Mouse (Mus musculus): ENCODE data around the gene Cadm2. TPM values are rescaled to one million over a fixed set of nuclear protein-coding genes. Genes with fewer than 3 reads are reported as not detected.
A peak's percentile ranks its signal among the peaks of the same experiment; 100 is the strongest.

Cadm2 gene
- 12.0 and 13.9 TPM in 2 replicates for polyA plus RNA-seq (2016; fragmentation: Nextera tagmentation; extraction: Ambion mirVana)

DNA sequence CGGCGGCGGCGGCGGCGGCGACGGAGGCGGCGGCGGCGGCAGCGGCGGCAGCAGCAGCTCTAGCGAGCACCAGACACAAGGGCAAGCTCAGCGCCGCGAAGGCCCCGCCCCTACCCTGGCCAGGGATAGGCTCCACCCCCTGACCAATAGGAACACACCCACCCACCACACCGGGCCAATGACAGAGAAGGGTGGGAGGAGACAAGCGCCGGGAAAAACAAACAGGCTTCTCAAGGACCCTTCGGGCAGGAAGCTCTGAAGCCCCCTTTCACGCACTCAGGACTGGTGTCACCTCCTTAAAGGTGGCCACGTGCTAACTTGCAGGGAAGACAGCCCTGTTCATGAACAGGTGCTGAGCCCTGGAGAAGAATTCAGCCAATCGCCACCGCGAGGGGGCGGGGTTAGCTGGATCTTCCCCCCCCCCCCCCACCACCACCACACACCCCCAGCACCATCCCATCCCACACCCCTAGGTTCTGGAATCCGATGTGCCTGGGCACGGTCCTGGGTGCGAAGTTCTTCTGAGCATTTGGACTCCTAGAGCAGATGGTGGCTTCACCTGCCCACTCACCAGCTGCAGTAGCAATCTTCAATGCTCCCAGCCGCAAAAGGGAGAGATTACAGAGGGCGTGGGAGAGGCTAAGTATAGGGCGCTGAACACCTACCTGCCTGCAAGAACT lies at the start of gene Cadm2:
TSS of gene Cadm2 (minus strand) at position 83 of the 680 bp plus-strand sequence.
- Histone ChIP-seq H3K27ac (peak within 1 kb of the TSS; percentile 72), H3K4me3 (peak within 1 kb of the TSS; percentile 74), H3K4me2 (replicated peaks) (peak within 1 kb of the TSS; percentile 76), H3K4me1 (0 out of 2 replicates have a peak, but pooled peaks cover 4% of the 10 kb centered on the region), H3K27me3 (replicated peaks) (no peaks in the 10 kb centered on the region), H3K9me3 (no peaks in the 10 kb centered on the region), H3K9ac (peak within 1 kb of the TSS; percentile 77), H3K36me3 (no peaks in the 10 kb centered on the region)
- WGBS: 1% methylated on average over 27 of the region's 35 CpGs
- peak; percentile 99 for ATAC-seq (ENCODE audit: low FRiP score, low read depth)

GRCm38 (mm10) chr16:67646930-67647329 lies 26.2 kb upstream of the Cadm2 start:
- no peak overlapping the region for H3K4me3 ChIP-seq
- no peaks in the 10 kb centered on the region for H3K27me3 ChIP-seq (replicated peaks)
- H3K9ac ChIP-seq: no peak overlapping the region
- no peaks in the 10 kb centered on the region for H3K9me3 ChIP-seq
- no peak overlapping the region for H3K27ac ChIP-seq
- H3K4me1 ChIP-seq: no peaks in the 10 kb centered on the region
- 93% methylated on average over 3 of the region's 3 CpGs for WGBS
- no peaks in the 10 kb centered on the region for H3K36me3 ChIP-seq
- ATAC-seq (ENCODE audit: low FRiP score, low read depth): no peak
- H3K4me2 ChIP-seq (replicated peaks): no peak overlapping the region

- no peak for ATAC-seq (ENCODE audit: low FRiP score, low read depth)
- H3K36me3 ChIP-seq: no peaks in the 10 kb centered on the region
- no peak overlapping the region for H3K9ac ChIP-seq
- no peaks in the 10 kb centered on the region for H3K27me3 ChIP-seq (replicated peaks)
- no peaks in the 10 kb centered on the region for H3K4me1 ChIP-seq
- no peak overlapping the region for H3K4me2 ChIP-seq (replicated peaks)
- no peak overlapping the region for H3K27ac ChIP-seq
- H3K9me3 ChIP-seq: no peaks in the 10 kb centered on the region
- H3K4me3 ChIP-seq: no peak overlapping the region
- WGBS: 91% methylated on average over 4 of the region's 4 CpGs
Measured at GRCm38 (mm10) chr16:67643651-67644050, 22.9 kb upstream of the Cadm2 start.

DNA sequence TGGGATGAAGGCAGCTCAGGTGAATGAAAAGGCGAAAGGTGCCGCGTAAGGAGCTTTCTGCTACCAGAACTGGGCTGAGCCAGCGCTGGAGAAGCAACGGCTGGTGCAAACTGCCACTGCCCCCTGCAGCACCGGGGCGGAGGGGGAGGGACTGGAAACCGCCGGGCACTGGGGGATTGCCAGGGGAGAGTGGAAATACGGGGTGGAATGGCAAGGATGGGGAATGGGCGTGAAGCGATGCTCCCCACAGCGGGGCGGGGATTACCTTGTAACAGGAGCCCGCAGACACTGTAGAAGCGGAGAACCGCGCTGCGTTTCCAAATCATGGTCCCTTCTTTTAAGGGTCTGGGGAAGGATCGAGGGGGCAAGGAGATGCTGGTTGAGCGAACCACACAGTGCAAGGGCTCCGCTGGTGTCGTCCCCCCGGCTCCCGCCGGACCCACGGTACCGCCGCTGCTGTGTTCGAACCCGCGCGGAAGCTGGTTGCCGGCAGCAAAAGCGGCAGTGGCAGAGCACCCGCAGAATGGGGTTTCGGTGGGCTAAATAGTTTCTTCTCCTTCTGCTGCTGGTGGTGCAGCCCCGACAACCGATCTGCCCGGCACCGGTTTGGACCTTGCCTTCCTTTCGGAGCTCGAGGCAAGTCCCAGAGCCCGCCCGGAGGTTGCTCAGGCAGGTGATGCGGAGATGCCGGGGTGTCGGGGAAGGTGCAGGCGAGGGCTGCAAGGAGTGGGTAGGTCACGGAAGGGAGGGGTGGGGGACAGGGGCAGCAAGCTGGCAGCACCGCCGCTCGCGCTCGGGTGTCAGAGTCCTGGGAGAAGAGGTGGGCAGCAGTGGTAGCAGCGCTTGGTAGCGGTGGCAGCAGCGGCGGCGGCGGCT lies 564 bp downstream of the Cadm2 start:
- Histone ChIP-seq H3K9ac (peak overlapping the region; percentile 77), H3K4me3 (peak overlapping the region; percentile 74), H3K36me3 (no peaks in the 10 kb centered on the region), H3K27ac (peak overlapping the region; percentile 72), H3K9me3 (no peaks in the 10 kb centered on the region), H3K4me1 (0 out of 2 replicates have a peak, but pooled peaks cover 4% of the 10 kb centered on the region), H3K27me3 (replicated peaks) (no peaks in the 10 kb centered on the region), H3K4me2 (replicated peaks) (peak overlapping the region; percentile 76)
- ATAC-seq (ENCODE audit: low FRiP score, low read depth): peak; percentile 76
- WGBS: 1% methylated on average over 60 of the region's 61 CpGs

DNA sequence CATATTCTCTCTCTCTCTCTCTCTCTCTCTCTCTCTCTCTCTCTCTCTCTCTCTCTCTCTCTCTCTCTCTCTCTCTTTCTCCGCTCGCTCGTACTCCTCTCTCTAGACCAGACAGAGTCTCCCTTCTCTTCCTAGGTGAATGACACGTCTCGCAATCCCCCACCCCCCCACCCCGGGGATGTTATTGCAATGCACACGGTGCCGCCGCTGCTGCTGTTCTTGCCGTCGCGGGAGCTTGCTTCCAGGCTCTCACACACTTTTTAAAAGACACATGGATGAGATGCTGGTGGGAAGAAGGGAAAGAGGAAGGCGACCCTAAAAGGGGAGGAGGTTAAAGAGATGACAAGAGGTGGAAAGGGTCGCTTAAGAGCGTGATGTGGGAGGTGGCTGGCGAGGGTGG lies 1.3 kb downstream of the Cadm2 start:
- no peaks in the 10 kb centered on the region for H3K36me3 ChIP-seq
- peak overlapping the region; percentile 77 for H3K9ac ChIP-seq
- H3K4me3 ChIP-seq: peak overlapping the region; percentile 74
- H3K27ac ChIP-seq: peak overlapping the region; percentile 72; the same call in 1 of the 2 replicates
- 0 out of 2 replicates have a peak, but pooled peaks have one; percentile 1 for ATAC-seq (ENCODE audit: low FRiP score, low read depth)
- peak overlapping the region; percentile 76 for H3K4me2 ChIP-seq (replicated peaks)
- 0% methylated on average over 16 of the region's 16 CpGs for WGBS
- 0 out of 2 replicates have a peak, but pooled peaks cover 4% of the 10 kb centered on the region for H3K4me1 ChIP-seq
- H3K27me3 ChIP-seq (replicated peaks): no peaks in the 10 kb centered on the region
- H3K9me3 ChIP-seq: no peaks in the 10 kb centered on the region

- ATAC-seq (ENCODE audit: low FRiP score, low read depth): no peak
- Histone ChIP-seq H3K9me3 (no peaks in the 10 kb centered on the region), H3K9ac (no peak overlapping the region), H3K4me1 (0 out of 2 replicates have a peak, but pooled peaks cover 4% of the 10 kb centered on the region), H3K27me3 (replicated peaks) (no peaks in the 10 kb centered on the region), H3K36me3 (no peaks in the 10 kb centered on the region), H3K4me3 (peak overlapping the region; percentile 74), H3K27ac (no peak overlapping the region), H3K4me2 (replicated peaks) (peak overlapping the region; percentile 76)
- WGBS: 4% methylated on average over 13 of the region's 13 CpGs
Measured at GRCm38 (mm10) chr16:67618817-67619216, 1.9 kb downstream of the Cadm2 start.

DNA sequence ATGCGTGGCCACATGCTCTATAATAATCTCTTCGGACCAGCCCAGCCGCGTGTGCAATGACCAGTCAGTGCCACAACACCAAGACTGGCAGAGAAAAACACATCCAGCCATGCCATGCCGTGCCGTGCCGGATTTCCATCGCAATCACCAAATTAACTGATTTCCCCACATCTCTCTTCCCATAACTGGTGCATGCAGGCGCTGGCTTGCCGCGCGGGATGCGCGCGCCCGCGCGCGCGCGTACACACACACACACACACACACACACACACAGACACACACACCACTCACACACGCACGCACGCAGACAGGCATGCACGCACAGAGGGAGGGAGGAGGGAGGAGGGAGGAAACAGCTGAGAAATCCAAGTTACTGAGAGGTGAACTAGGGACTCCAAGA lies 2.9 kb downstream of the Cadm2 start:
- WGBS: 2% methylated on average over 25 of the region's 25 CpGs
- no peak overlapping the region for H3K27ac ChIP-seq
- H3K4me3 ChIP-seq: peak overlapping the region; percentile 39
- H3K4me2 ChIP-seq (replicated peaks): peak overlapping the region; percentile 76
- H3K27me3 ChIP-seq (replicated peaks): no peaks in the 10 kb centered on the region
- 0 out of 2 replicates have a peak, but pooled peaks cover 4% of the 10 kb centered on the region for H3K4me1 ChIP-seq
- no peaks in the 10 kb centered on the region for H3K9me3 ChIP-seq
- 0 out of 2 replicates have a peak overlapping the region, but pooled peaks have one; percentile 17 for H3K9ac ChIP-seq
- no peak for ATAC-seq (ENCODE audit: low FRiP score, low read depth)
- H3K36me3 ChIP-seq: no peaks in the 10 kb centered on the region

DNA sequence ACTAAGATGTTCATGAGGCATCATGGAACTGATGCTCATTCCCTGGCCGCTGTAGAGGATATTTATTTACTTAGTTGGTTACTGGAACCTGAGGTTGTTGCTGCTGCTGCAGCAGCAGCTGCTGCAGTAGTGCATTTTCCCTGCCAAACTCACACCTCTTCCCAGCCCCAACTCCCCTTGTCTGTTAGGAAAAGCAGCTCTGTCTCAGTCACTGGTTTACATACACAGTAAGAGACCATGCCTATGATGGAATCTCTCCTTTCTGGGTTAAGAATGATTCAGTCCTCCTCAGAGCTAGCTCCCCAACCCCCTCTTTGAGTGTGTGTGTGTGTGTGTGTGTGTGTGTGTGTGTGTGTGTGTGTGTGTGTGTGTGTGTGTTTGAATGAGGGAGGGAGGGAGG lies 3.5 kb downstream of the Cadm2 start:
- H3K9me3 ChIP-seq: no peaks in the 10 kb centered on the region
- peak overlapping the region; percentile 39 for H3K4me3 ChIP-seq
- H3K4me2 ChIP-seq (replicated peaks): peak overlapping the region; percentile 76
- H3K36me3 ChIP-seq: no peaks in the 10 kb centered on the region
- H3K4me1 ChIP-seq: 0 out of 2 replicates have a peak, but pooled peaks cover 4% of the 10 kb centered on the region
- no peak for ATAC-seq (ENCODE audit: low FRiP score, low read depth)
- H3K27me3 ChIP-seq (replicated peaks): no peaks in the 10 kb centered on the region
- no peak overlapping the region for H3K27ac ChIP-seq
- WGBS: 6% methylated on average over 1 of the region's 1 CpGs
- H3K9ac ChIP-seq: 0 out of 2 replicates have a peak overlapping the region, but pooled peaks have one; percentile 17

- 21% methylated on average over 2 of the region's 2 CpGs for WGBS
- H3K4me1 ChIP-seq: 0 out of 2 replicates have a peak, but pooled peaks cover 8% of the 10 kb centered on the region
- ATAC-seq (ENCODE audit: low FRiP score, low read depth): no peak
- no peaks in the 10 kb centered on the region for H3K27me3 ChIP-seq (replicated peaks)
- no peaks in the 10 kb centered on the region for H3K36me3 ChIP-seq
- H3K9ac ChIP-seq: no peak overlapping the region
- H3K27ac ChIP-seq: no peak overlapping the region
- H3K9me3 ChIP-seq: no peaks in the 10 kb centered on the region
- no peak overlapping the region for H3K4me3 ChIP-seq
- H3K4me2 ChIP-seq (replicated peaks): no peak overlapping the region
Measured at GRCm38 (mm10) chr16:67613876-67614275, 6.8 kb downstream of the Cadm2 start.

GRCm38 (mm10) chr16:67610904-67611681 lies 9.6 kb downstream of the Cadm2 start:
- H3K27me3 ChIP-seq (replicated peaks): no peaks in the 10 kb centered on the region
- 0 out of 2 replicates have a peak, but pooled peaks cover 5% of the 10 kb centered on the region for H3K4me1 ChIP-seq
- 0 out of 2 replicates have a peak overlapping the region, but pooled peaks have one; percentile 18 for H3K4me2 ChIP-seq (replicated peaks)
- H3K9ac ChIP-seq: no peak overlapping the region
- ATAC-seq (ENCODE audit: low FRiP score, low read depth): peak; percentile 71
- no peaks in the 10 kb centered on the region for H3K9me3 ChIP-seq
- H3K27ac ChIP-seq: no peak overlapping the region
- H3K36me3 ChIP-seq: no peaks in the 10 kb centered on the region
- WGBS: 26% methylated on average over 7 of the region's 7 CpGs
- no peak overlapping the region for H3K4me3 ChIP-seq

DNA sequence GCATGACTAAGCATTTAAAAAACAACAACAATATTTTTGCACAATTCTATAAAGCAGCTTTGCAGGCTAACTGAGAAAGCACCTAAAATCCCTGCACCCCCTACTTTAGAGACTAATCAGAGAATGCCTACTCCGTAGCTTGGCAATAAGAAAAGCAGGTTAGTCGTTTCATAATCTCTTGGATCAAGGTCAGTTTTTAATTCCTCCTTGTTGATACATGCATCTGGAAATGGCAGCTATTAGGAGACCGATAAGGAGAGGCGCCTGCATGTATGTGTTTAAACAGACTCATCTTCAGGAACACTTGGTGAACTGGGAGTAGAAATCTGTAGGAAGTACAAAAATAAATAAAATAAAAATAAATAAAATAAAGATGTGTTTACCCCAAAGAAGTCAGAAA lies 11.6 kb downstream of the Cadm2 start:
- WGBS: 89% methylated on average over 4 of the region's 4 CpGs
- no peaks in the 10 kb centered on the region for H3K9me3 ChIP-seq
- H3K4me2 ChIP-seq (replicated peaks): no peak overlapping the region
- H3K27me3 ChIP-seq (replicated peaks): no peaks in the 10 kb centered on the region
- H3K27ac ChIP-seq: no peak overlapping the region
- H3K4me1 ChIP-seq: 0 out of 2 replicates have a peak, but pooled peaks cover 5% of the 10 kb centered on the region
- no peak for ATAC-seq (ENCODE audit: low FRiP score, low read depth)
- H3K4me3 ChIP-seq: no peak overlapping the region
- H3K9ac ChIP-seq: no peak overlapping the region
- H3K36me3 ChIP-seq: no peaks in the 10 kb centered on the region

All from neural tube, embryonic 12.5 days (tissue).